Mouse (Mus musculus) testis, adult 10 weeks (tissue): ENCODE measurements around the gene Olfr574. TPM values are rescaled to one million over a fixed set of nuclear protein-coding genes. Genes with fewer than 3 reads are reported as not detected.

Experiments used
- polyA plus RNA-seq: library from polyadenylated mRNA; stranded (reverse); fragments of 350-450 nt; fragmentation: Illumina TruSeq; extraction: RNeasy Lipid Tissue Mini Kit (QIAGEN cat#74804); gene quantifications from one replicate; pipeline ENCODE4 v1.2.3, GENCODE M21; 2014; ENCODE audit warnings: low read depth, low replicate concordance

Olfr574 gene
- polyA plus RNA-seq: not detected

GRCm38 (mm10) chr7:102948167-102948566 lies at the start of gene Olfr574:
Olfr574 (plus strand) TSS chr7:102948467.

GRCm38 (mm10) chr7:102917032-102917875 lies 31.0 kb upstream of the Olfr574 start, which contains the start of gene Olfr571:
Olfr571 (minus strand) TSS chr7:102917536.

GRCm38 (mm10) chr7:102924109-102924508 lies 24.2 kb upstream of the Olfr574 start, which contains the start of gene Olfr572:
Olfr572 (plus strand) TSS chr7:102924409.

GRCm38 (mm10) chr7:102942475-102942874 lies 5.8 kb upstream of the Olfr574 start, which contains the start of gene Olfr573-ps1:
Olfr573-ps1 (minus strand) TSS chr7:102942575.

GRCm38 (mm10) chr7:102958593-102958992 lies 10.3 kb downstream of the Olfr574 start, which contains the start of gene Olfr575:
Olfr575 (minus strand) TSS chr7:102958775.

GRCm38 (mm10) chr7:102962360-102962759 lies 14.1 kb downstream of the Olfr574 start, which contains the start of gene Olfr576:
Olfr576 (plus strand) TSS chr7:102962660.

GRCm38 (mm10) chr7:102975843-102976242 lies 27.6 kb downstream of the Olfr574 start, which contains the start of gene Olfr577:
Olfr577 (minus strand) TSS chr7:102975943.

GRCm38 (mm10) chr7:102989224-102989623 lies 41.0 kb downstream of the Olfr574 start, which contains the start of gene Olfr578:
Olfr578 (minus strand) TSS chr7:102989324.

Other genes starting within 250 kb of the Olfr574 start
- 0.48 TPM for gene Olfr558, start 246.3 kb upstream of the Olfr574 start, polyA plus RNA-seq
- 0.08 TPM for gene Olfr33, start 229.4 kb upstream of the Olfr574 start, polyA plus RNA-seq
- not detected for gene Olfr559, start 221.0 kb upstream of the Olfr574 start, polyA plus RNA-seq
- gene Olfr560, start 189.1 kb upstream of the Olfr574 start, polyA plus RNA-seq: not detected
- 0.34 TPM for gene Olfr78, start 189.0 kb upstream of the Olfr574 start, polyA plus RNA-seq
- gene Olfr561, start 177.2 kb upstream of the Olfr574 start, polyA plus RNA-seq: not detected
- not detected for gene Olfr564, start 145.0 kb upstream of the Olfr574 start, polyA plus RNA-seq
- not detected for gene Olfr566, start 89.7 kb upstream of the Olfr574 start, polyA plus RNA-seq
- 0.24 TPM for gene Olfr568, start 71.3 kb upstream of the Olfr574 start, polyA plus RNA-seq
- not detected for gene Olfr569, start 57.6 kb upstream of the Olfr574 start, polyA plus RNA-seq
- not detected for gene Olfr570, start 53.9 kb upstream of the Olfr574 start, polyA plus RNA-seq
- not detected for gene Olfr571, start 30.9 kb upstream of the Olfr574 start, polyA plus RNA-seq
- gene Olfr572, start 24.1 kb upstream of the Olfr574 start, polyA plus RNA-seq: not detected
- not detected for gene Olfr573-ps1, start 5.9 kb upstream of the Olfr574 start, polyA plus RNA-seq
- gene Olfr575, start 10.3 kb downstream of the Olfr574 start, polyA plus RNA-seq: not detected
- not detected for gene Olfr576, start 14.2 kb downstream of the Olfr574 start, polyA plus RNA-seq
- not detected for gene Olfr577, start 27.5 kb downstream of the Olfr574 start, polyA plus RNA-seq
- gene Olfr578, start 40.9 kb downstream of the Olfr574 start, polyA plus RNA-seq: not detected
- not detected for gene Olfr582, start 89.6 kb downstream of the Olfr574 start, polyA plus RNA-seq
- not detected for gene Olfr583, start 102.8 kb downstream of the Olfr574 start, polyA plus RNA-seq
- gene Olfr584, start 133.4 kb downstream of the Olfr574 start, polyA plus RNA-seq: not detected
- not detected for gene Olfr585, start 149.3 kb downstream of the Olfr574 start, polyA plus RNA-seq
- gene Olfr586, start 177.2 kb downstream of the Olfr574 start, polyA plus RNA-seq: not detected
- gene Olfr588-ps1, start 192.4 kb downstream of the Olfr574 start, polyA plus RNA-seq: not detected
- gene Olfr589, start 207.9 kb downstream of the Olfr574 start, polyA plus RNA-seq: not detected
- gene Olfr591, start 229.9 kb downstream of the Olfr574 start, polyA plus RNA-seq: not detected
- not detected for gene Olfr592, start 236.3 kb downstream of the Olfr574 start, polyA plus RNA-seq